Mouse (Mus musculus) testis, adult 2 months (tissue): Measurements from ENCODE around the gene Pcgf1.

Experiments used
- CTCF ChIP-seq: fragments of 200-500 bp; IDR thresholded peaks from 2 replicates; pipeline ENCODE4 v1.5.1; 2012; ENCODE audit warnings: low read depth, mild to moderate bottlenecking, inconsistent platforms, low read length, moderate library complexity; ENCODE audit not compliant: control insufficient read depth, insufficient read depth, insufficient replicate concordance
- POLR2A ChIP-seq: fragments of 200-500 bp; IDR thresholded peaks from 2 replicates; pipeline ENCODE4 v1.6.1; 2012; ENCODE audit warnings: low read depth, mild to moderate bottlenecking, inconsistent platforms, low read length, moderate library complexity; ENCODE audit not compliant: control insufficient read depth

DNA sequence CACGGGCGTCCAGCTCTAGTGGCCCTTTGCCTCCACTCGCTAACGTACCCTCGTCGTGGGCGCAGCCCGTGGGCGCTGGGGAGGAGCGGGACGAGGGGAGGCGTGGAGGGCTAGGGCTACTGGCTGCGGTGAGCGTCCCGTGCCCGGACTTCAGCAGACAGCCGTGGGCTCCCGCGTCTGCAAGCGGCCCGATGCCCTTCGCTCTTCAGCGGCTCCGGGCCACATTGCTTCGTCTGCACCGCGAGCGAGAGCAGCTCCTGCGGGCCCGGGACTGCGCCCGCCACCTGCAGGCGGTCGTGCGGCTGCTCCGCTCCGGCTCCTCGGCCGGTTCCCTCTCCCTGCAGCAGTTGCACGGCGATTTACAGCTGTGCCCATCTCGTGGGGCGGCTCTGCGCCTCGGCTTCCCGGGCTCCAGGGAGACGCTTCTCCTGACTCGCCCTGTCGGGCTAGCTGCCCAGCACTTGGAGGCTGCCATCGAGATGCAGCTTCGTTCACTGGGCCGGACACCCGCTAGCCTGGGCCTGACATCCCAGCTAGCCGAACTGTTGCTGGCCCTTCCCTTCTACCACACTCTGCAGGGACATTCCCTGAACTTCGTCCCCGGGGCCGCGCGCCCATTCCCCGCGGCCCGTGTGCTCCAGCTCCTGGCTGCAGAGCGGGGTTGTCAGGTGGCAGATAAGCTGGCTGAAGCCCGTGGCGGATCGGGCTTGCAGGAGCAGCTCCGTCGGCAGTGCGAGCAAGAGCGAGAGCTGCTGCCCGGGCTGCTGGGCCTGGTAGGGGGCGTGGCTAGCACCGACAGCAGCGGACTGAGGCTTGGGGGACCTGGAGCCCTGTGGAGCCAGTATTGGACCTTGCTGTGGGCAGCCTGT lies 24.3 kb downstream of the Pcgf1 start:
- TF ChIP-seq CTCF (no peak; the same call in 1 of the 2 replicates), POLR2A (no peak; the same call in none of the 2 replicates)
